ENCODE assay signal across 8 mouse cellular contexts in the genomic region with DNA sequence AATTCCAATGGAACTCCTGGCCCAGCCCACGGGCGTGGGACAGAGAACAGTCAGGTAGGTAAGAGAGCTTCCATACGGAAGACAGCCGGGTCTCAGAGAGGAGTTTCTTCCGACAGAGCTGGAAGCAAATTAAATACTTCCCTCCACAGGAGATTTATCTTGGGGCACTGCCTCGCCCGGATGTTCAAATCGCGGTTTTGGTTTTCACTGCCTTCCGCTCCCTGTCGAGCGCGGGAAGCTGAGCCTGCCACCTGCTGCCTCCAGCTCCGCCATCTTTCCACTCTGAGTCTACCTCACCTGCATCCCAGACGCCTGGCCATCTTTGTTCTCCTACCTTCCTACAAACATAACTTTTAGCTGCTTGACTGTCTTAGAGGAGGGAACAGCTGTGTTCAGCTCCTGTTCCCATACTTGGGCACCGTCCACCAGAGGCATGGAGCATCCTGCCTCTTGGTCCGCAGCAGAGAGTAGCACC. TPM values are rescaled to one million over a fixed set of nuclear protein-coding genes. Genes with fewer than 3 reads are reported as not detected.
DNase-seq lines count a peak whose midpoint lies in the region; ATAC-seq lines count a peak whose summit lies in the region.

No protein-coding gene starts in this region.

- no peaks in the 10 kb centered on the region for H3K27me3 ChIP-seq in forebrain, embryonic 13.5 days
- H3K27me3 ChIP-seq in liver, embryonic 12.5 days (replicated peaks): no peaks in the 10 kb centered on the region
- no peaks in the 10 kb centered on the region for H3K27me3 ChIP-seq in stomach, embryonic 15.5 days (replicated peaks)

- 0 out of 2 replicates have a peak overlapping the region, but pooled peaks have one; percentile 59 for H3K27ac ChIP-seq in forebrain, embryonic 13.5 days
- H3K27ac ChIP-seq in liver, embryonic 12.5 days: peak overlapping the region; percentile 93
- peak overlapping the region; percentile 78 for H3K27ac ChIP-seq in stomach, embryonic 15.5 days

- peak overlapping the region; percentile 94 for H3K9ac ChIP-seq in forebrain, embryonic 13.5 days
- peak overlapping the region; percentile 97 for H3K9ac ChIP-seq in liver, embryonic 12.5 days
- H3K9ac ChIP-seq in stomach, embryonic 15.5 days: peak overlapping the region; percentile 19; the same call in 1 of the 2 replicates

- peak overlapping the region; percentile 99 for H3K4me2 ChIP-seq in forebrain, embryonic 13.5 days
- H3K4me2 ChIP-seq in liver, embryonic 12.5 days: peak overlapping the region; percentile 95
- H3K4me2 ChIP-seq in stomach, embryonic 15.5 days: peak overlapping the region; percentile 83

- DNase-seq in layer of hippocampus, adult 11-12 months (ENCODE audit: low spot score): peak; percentile 30
- no peak for DNase-seq in layer of hippocampus, postnatal 36 days
- DNase-seq in c-Kit-positive CD71-negative TER-119-negative erythroid progenitor cells, embryonic 14.5 days (ENCODE audit: low read depth): peak; percentile 56

- H3K4me3 ChIP-seq in forebrain, embryonic 13.5 days: peak overlapping the region; percentile 92
- H3K4me3 ChIP-seq in liver, embryonic 12.5 days: peak overlapping the region; percentile 99
- H3K4me3 ChIP-seq in stomach, embryonic 15.5 days (replicated peaks): peak overlapping the region; percentile 90

- 0 out of 2 replicates have a peak, but pooled peaks cover 6% of the 10 kb centered on the region for H3K9me3 ChIP-seq in forebrain, embryonic 13.5 days (replicated peaks)
- H3K9me3 ChIP-seq in liver, embryonic 12.5 days (replicated peaks): no peaks in the 10 kb centered on the region
- H3K9me3 ChIP-seq in stomach, embryonic 15.5 days: no peaks in the 10 kb centered on the region

- peak; percentile 22 for ATAC-seq in forebrain, embryonic 13.5 days
- peak; percentile 76 for ATAC-seq in inflammation-experienced regulatory T-cells, adult 6 months
- ATAC-seq in liver, embryonic 12.5 days: peak; percentile 28
- ATAC-seq in monocyte, adult 5-6 weeks (replicated peaks; ENCODE audit: insufficient number of reproducible peaks, low FRiP score, low TSS enrichment, poor library complexity, severe bottlenecking): peak; percentile 28; the same call in 1 of the 2 replicates
- ATAC-seq in stomach, embryonic 15.5 days (ENCODE audit: insufficient read depth, low FRiP score, low read depth): 0 out of 2 replicates have a peak, but pooled peaks have one; percentile 6

- peaks cover 14% of the 10 kb centered on the region for H3K36me3 ChIP-seq in forebrain, embryonic 13.5 days (ENCODE audit: poor library complexity, severe bottlenecking)
- H3K36me3 ChIP-seq in liver, embryonic 12.5 days: peaks cover 19% of the 10 kb centered on the region
- no peaks in the 10 kb centered on the region for H3K36me3 ChIP-seq in stomach, embryonic 15.5 days

- 5% methylated on average over 17 of the region's 17 CpGs for WGBS in forebrain, embryonic 13.5 days
- 5% methylated on average over 17 of the region's 17 CpGs for WGBS in liver, embryonic 12.5 days (ENCODE audit: insufficient replicate concordance)
- 4% methylated on average over 17 of the region's 17 CpGs for WGBS in stomach, embryonic 15.5 days

- H3K4me1 ChIP-seq in forebrain, embryonic 13.5 days: peaks cover 21% of the 10 kb centered on the region
- peaks cover 55% of the 10 kb centered on the region for H3K4me1 ChIP-seq in liver, embryonic 12.5 days
- H3K4me1 ChIP-seq in stomach, embryonic 15.5 days: peaks cover 16% of the 10 kb centered on the region

RNA-seq across cellular contexts. Expression of a gene that starts 16.5 kb away (rescaled TPM):
- 10 to 100 TPM; 70.7 to 72.1 TPM for total RNA-seq in layer of hippocampus, postnatal 36 days (2021)
- polyA plus RNA-seq in forebrain, embryonic 13.5 days (2015; fragmentation: Nextera tagmentation; extraction: Ambion mirVana): 8.4 and 8.6 TPM in 2 replicates
- polyA plus RNA-seq in inflammation-experienced regulatory T-cells, adult 6 months (2017; shearing (Covaris generic)): 10 to 100 TPM in 2 of 3 experiments, 1 to 10 TPM in 1; 9.3 to 13.1 (median 12.9) TPM
- polyA plus RNA-seq in liver, embryonic 12.5 days (2016; fragmentation: Nextera tagmentation; extraction: Ambion mirVana): 17.7 and 18.5 TPM in 2 replicates
- total RNA-seq in monocyte, adult 5-6 weeks (2017): 54.6 to 83.2 TPM (median 70.1 TPM) in 3 replicates
- polyA plus RNA-seq in stomach, embryonic 15.5 days (2015; fragmentation: Nextera tagmentation; extraction: Ambion mirVana): 14.1 and 14.7 TPM in 2 replicates

Comparison
In these comparisons a context has a peak if more than half of its experiments do, and no peak if none do; other contexts are left out.
1. DNase-seq: peak in layer of hippocampus, adult 11-12 months (single experiment) and c-Kit-positive CD71-negative TER-119-negative erythroid progenitor cells, embryonic 14.5 days (single experiment); none in layer of hippocampus, postnatal 36 days (0 of 2).
2. ATAC-seq: peak in every context shown above with its lines; median percentile 76 in inflammation-experienced regulatory T-cells, adult 6 months; 28 in liver, embryonic 12.5 days; 28 in monocyte, adult 5-6 weeks; 22 in forebrain, embryonic 13.5 days; 6 in stomach, embryonic 15.5 days.
3. H3K9ac ChIP-seq: peak in every context shown above with its lines; median percentile 97 in liver, embryonic 12.5 days; 94 in forebrain, embryonic 13.5 days; 19 in stomach, embryonic 15.5 days.
4. Peak in every context shown above with its lines, with median percentiles within 50 percentile points of each other: H3K27ac ChIP-seq, H3K4me2 ChIP-seq and H3K4me3 ChIP-seq.